Mouse (Mus musculus): ENCODE measurements at regions not wholly inside any gene's neighbourhood (a gene's known extent, or its start where the extent isn't known, plus 50 kb on each side); places are given as distances from the start of the nearest gene placed in this dataset.

- TF ChIP-seq CTCF (IDR thresholded peaks at IDR 0.05; ENCODE audit: extremely low read depth, insufficient read depth, insufficient read length, insufficient replicate concordance) (no peak), POLR2A (IDR thresholded peaks at IDR 0.05; ENCODE audit: low read depth, low read length) (no peak)
Measured at GRCm38 (mm10) chr12:12621506-12621905, 320.2 kb downstream of the Mycn start.

Data from spleen, adult 2 months (tissue).